Mouse (Mus musculus) hindbrain, postnatal 0 days (tissue): ENCODE results near the gene Gfra4. TPM values are rescaled to one million over a fixed set of nuclear protein-coding genes. Genes with fewer than 3 reads are reported as not detected.
"Not testable (repeated sequence)": the region's sequence is repeated elsewhere in the genome, so short reads cannot be mapped to it uniquely, and the experiment has no call there.

Source experiments
- ATAC-seq: fragments of 200-750 bp; cut with Nextera tagmentation; 2 replicates; pipeline ENCODE4 v1.8.0; 2017; ENCODE audit warnings: mild to moderate bottlenecking, moderate TSS enrichment, moderate library complexity
- DNase-seq: peaks from one replicate; pipeline ENCODE4 v3.0.0-alpha.2; 2015; ENCODE audit warnings: low spot score
- H3K27ac ChIP-seq: fragments of 300-500 bp; sonication (generic); 2 replicates; pipeline ENCODE4 v1.5.1; 2014; ENCODE audit warnings: mild to moderate bottlenecking
- H3K27me3 ChIP-seq: fragments of 300-500 bp; sonication (generic); 2 replicates; pipeline ENCODE4 v1.6.1; 2014; ENCODE audit warnings: low read length, mixed read lengths; ENCODE audit not compliant: insufficient read depth
- H3K36me3 ChIP-seq: fragments of 300-500 bp; sonication (generic); 2 replicates; pipeline ENCODE4 v1.6.1; 2014; ENCODE audit warnings: low read length, mixed read lengths; ENCODE audit not compliant: insufficient read depth
- H3K4me1 ChIP-seq: fragments of 300-500 bp; sonication (generic); 2 replicates; pipeline ENCODE4 v1.6.1; 2014; ENCODE audit warnings: antibody characterized with exemption, low read length, mixed read lengths; ENCODE audit not compliant: insufficient read depth
- H3K4me2 ChIP-seq: fragments of 300-500 bp; sonication (generic); 2 replicates; pipeline ENCODE4 v1.6.1; 2014; ENCODE audit warnings: low read depth, mild to moderate bottlenecking, low read length, moderate library complexity, mixed read lengths
- H3K4me3 ChIP-seq: fragments of 300-500 bp; sonication (generic); 2 replicates; pipeline ENCODE4 v1.5.1; 2014; ENCODE audit warnings: low read length
- H3K9ac ChIP-seq: fragments of 300-500 bp; sonication (generic); replicated peaks from 2 replicates; pipeline ENCODE4 v1.6.1; 2014; ENCODE audit warnings: mild to moderate bottlenecking, low read length, moderate library complexity, mixed read lengths
- H3K9me3 ChIP-seq: fragments of 300-500 bp; sonication (generic); 2 replicates; pipeline ENCODE4 v1.6.1; 2016; ENCODE audit warnings: low read length, mixed read lengths
- CTCF ChIP-seq: IDR thresholded peaks from 2 replicates; pipeline ENCODE4 v1.5.1; 2016; ENCODE audit warnings: antibody characterized with exemption, control low read depth, low read depth
- whole genome bisulfite sequencing: fragments of 180-500 bp; shearing (Covaris S2); extraction: QIAGEN DNeasy Blood & Tissue Kit; methylation state at CpG from one replicate; pipeline ENCODE4 v1.1.7; 2014; 5-methylcytosine and 5-hydroxymethylcytosine counted together
- polyA plus RNA-seq: library from polyadenylated mRNA; unstranded; fragments of >200 nt; fragmentation: Nextera tagmentation; extraction: Ambion mirVana; gene quantifications from 2 replicates; pipeline ENCODE4 v1.2.1, GENCODE M21; 2015
- total RNA-seq: library from RNA; depleted of rRNA; stranded (reverse); fragments of >200 nt; gene quantifications from 2 replicates; pipeline ENCODE4 v1.2.3, GENCODE M21; 2014

The Gfra4 gene
- total and polyA plus RNA-seq, 2 experiments from 2014 or later, result 57.1 to 83.3 TPM

DNA sequence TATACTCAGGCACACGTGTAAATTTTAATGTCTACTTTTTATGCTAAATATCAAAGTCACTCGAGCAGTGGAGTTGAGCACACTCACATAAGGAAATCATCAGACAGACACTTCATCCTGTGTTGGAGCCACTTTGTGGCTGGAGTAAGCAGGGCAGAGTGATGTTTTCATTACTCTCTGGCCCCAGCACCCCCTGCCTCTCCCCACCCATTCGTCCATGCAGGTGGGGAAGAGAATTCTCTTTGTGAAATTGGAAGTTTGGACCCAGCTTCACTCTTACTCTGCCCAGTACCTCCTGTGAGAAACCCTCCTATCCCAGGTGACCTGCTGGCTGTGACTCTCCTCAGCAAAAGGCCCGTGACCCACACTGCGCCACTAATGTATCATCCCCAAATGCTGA is 4.2 kb downstream of the Gfra4 start:
- Histone ChIP-seq H3K4me3 (no peak overlapping the region), H3K4me1 (peaks cover 6% of the 10 kb centered on the region; the same call in 1 of the 2 replicates), H3K4me2 (no peak overlapping the region), H3K27ac (no peak overlapping the region), H3K9me3 (no peaks in the 10 kb centered on the region), H3K9ac (no peak overlapping the region), H3K27me3 (no peaks in the 10 kb centered on the region), H3K36me3 (no peaks in the 10 kb centered on the region)
- no peak for ATAC-seq
- TF ChIP-seq CTCF, result no peak
- no peak for DNase-seq
- 80% methylated on average over 5 of the region's 5 CpGs for WGBS

DNA sequence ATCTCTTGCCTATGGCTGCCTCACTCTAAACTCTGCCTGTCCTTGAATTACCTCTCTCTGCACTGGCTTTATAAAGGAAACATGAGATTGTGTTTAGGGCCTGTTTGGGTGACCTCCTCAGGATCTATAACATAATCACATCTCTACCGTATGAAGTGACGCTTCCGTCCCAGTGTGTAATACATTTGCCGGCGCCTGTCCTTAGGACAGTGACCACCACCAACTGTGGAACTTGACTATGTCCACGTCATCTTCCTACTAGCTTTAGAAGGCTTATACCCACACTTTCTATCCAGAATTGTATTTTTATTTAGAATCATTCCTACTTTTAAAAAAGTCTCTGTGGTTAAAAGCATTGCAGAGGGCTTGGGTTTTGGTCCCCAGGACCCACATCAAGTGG is 4.7 kb downstream of the Gfra4 start:
- Histone ChIP-seq H3K4me3 (no peak overlapping the region), H3K4me2 (no peak overlapping the region), H3K27me3 (no peaks in the 10 kb centered on the region), H3K27ac (no peak overlapping the region), H3K36me3 (no peaks in the 10 kb centered on the region), H3K9ac (no peak overlapping the region), H3K4me1 (peaks cover 6% of the 10 kb centered on the region; the same call in 1 of the 2 replicates), H3K9me3 (no peaks in the 10 kb centered on the region)
- no peak for TF ChIP-seq CTCF
- 89% methylated on average over 6 of the region's 6 CpGs for WGBS
- ATAC-seq (no peak), DNase-seq (no peak)

GRCm38 (mm10) chr2:131037226-131037990 is 5.5 kb downstream of the Gfra4 start:
- Histone ChIP-seq H3K4me1 (peaks cover 6% of the 10 kb centered on the region; the same call in 1 of the 2 replicates), H3K4me2 (no peak overlapping the region), H3K4me3 (no peak overlapping the region), H3K9ac (no peak overlapping the region), H3K27me3 (no peaks in the 10 kb centered on the region), H3K9me3 (no peaks in the 10 kb centered on the region), H3K27ac (no peak overlapping the region), H3K36me3 (no peaks in the 10 kb centered on the region)
- WGBS, result 44% methylated on average over 17 of the region's 17 CpGs
- TF ChIP-seq CTCF, result no peak
- ATAC-seq, result no peak
- no peak for DNase-seq

GRCm38 (mm10) chr2:131036757-131037156 is 6.1 kb downstream of the Gfra4 start:
- Histone ChIP-seq H3K36me3 (no peaks in the 10 kb centered on the region), H3K4me1 (peaks cover 6% of the 10 kb centered on the region; the same call in 1 of the 2 replicates), H3K27me3 (no peaks in the 10 kb centered on the region), H3K9ac (no peak overlapping the region), H3K4me2 (no peak overlapping the region), H3K27ac (no peak overlapping the region), H3K4me3 (no peak overlapping the region), H3K9me3 (no peaks in the 10 kb centered on the region)
- ATAC-seq, result no peak
- DNase-seq, result no peak
- TF ChIP-seq CTCF, result no peak

GRCm38 (mm10) chr2:131036343-131036742 is 6.5 kb downstream of the Gfra4 start:
- no peak overlapping the region for H3K4me3 ChIP-seq
- H3K27me3 ChIP-seq, result no peaks in the 10 kb centered on the region
- H3K27ac ChIP-seq, result no peak overlapping the region
- no peak for DNase-seq
- H3K36me3 ChIP-seq, result no peaks in the 10 kb centered on the region
- no peak for TF ChIP-seq CTCF
- H3K9ac ChIP-seq, result no peak overlapping the region
- no peak for ATAC-seq
- 82% methylated on average over 2 of the region's 2 CpGs for WGBS
- no peaks in the 10 kb centered on the region for H3K9me3 ChIP-seq
- no peak overlapping the region for H3K4me2 ChIP-seq
- peaks cover 6% of the 10 kb centered on the region; the same call in 1 of the 2 replicates for H3K4me1 ChIP-seq

DNA sequence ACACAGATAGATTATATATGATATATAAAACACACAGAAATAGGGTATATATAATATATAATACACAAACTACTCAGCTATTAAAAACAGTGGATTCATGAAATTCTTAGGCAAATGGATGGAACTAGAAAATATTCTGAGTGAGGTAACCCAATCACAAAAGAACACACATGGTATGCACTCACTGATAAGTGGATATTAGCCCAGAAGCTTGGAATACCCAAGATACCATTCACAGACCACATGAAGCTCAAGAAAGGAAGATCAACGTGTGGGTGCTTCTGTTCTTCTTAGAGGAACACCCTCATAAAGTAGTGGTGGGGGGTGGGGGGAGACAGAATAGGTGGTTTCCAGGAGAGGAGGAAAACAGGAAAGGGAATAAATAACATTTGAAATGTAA is 11.5 kb downstream of the Gfra4 start:
- not testable (repeated sequence) for H3K27ac ChIP-seq, H3K9me3 ChIP-seq, DNase-seq, H3K4me3 ChIP-seq, H3K4me1 ChIP-seq, H3K9ac ChIP-seq, ATAC-seq, H3K27me3 ChIP-seq, H3K4me2 ChIP-seq
- 51% methylated on average over 1 of the region's 1 CpGs for WGBS
- peaks cover 11% of the 10 kb centered on the region; the same call in 1 of the 2 replicates for H3K36me3 ChIP-seq

DNA sequence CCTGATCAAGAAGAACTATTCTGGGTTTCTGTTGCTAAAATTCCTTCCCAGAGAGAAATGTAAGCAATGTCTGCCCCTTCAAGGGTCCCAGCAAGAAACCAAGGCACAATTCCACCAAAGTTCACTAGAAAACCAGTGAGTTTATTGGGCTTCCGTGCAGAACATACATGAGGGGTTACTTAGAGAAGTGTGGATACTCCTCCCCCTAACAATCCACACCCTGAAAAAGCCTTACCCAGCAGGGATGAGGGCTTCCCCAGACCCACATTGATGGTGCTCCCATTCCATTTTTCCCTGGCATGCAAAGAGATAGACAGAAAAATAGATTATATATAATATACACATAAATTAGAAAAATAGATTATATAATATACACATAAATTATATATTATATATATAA is 11.9 kb downstream of the Gfra4 start:
- 100% methylated on average over 1 of the region's 1 CpGs for WGBS
- ATAC-seq (no peak), DNase-seq (no peak)
- Histone ChIP-seq H3K27me3 (no peaks in the 10 kb centered on the region), H3K36me3 (peaks cover 13% of the 10 kb centered on the region), H3K4me2 (no peak overlapping the region), H3K9me3 (no peaks in the 10 kb centered on the region), H3K27ac (no peak overlapping the region), H3K9ac (no peak overlapping the region), H3K4me3 (no peak overlapping the region), H3K4me1 (no peaks in the 10 kb centered on the region; the same call in 1 of the 2 replicates)
- TF ChIP-seq CTCF, result no peak
